Mouse (Mus musculus) right cerebral cortex, adult 18-20 months (tissue): ENCODE results near the gene Olfr181.

Experiments used
- DNase-seq: peaks from one replicate; pipeline ENCODE4 v3.0.0; 2022; ENCODE audit warnings: mixed read lengths

The Olfr181 gene

DNA sequence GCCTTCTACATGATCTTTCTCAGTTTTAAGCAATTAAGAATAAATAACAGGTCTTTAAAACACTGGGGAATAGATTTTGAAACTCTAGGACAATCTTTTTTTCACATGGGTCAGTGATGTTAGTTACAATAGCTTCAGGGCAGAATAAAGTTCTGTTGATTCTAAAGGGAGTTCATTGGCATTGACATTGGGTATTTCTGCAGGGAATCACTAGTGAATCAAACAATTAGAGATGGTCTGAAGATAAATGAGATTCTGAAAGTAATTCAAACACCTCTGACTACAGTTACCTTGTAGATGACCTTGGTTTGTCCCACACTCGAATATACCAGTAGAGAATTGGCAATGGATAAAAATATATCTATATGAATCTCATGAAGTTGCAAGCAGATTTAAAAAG lies at the start of gene Olfr181:
Olfr181 (minus strand) TSS at position 101 of the 400 bp plus-strand sequence.
- DNase-seq: no peak

DNA sequence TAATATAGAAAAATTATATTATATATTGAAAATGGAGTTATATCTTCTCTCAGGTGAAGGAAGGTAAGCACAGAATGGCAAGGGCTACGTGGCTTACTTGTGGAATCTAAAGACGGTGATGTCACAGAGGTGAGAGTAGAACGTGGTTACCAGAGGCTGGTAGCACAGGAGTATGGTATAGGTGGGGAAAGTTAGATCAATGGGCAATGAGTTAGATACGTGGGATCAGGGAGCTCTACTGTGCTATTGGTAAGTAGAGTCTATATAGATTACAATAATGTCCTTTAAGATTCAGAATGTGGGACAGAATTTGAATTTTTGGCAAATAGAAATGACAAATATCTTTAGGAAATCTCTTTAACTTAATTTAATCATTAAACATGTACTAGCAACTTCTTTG lies 737 bp upstream of the Olfr181 start, which contains the start of gene Olfr180:
Olfr180 (minus strand) TSS at position 101 of the 400 bp plus-strand sequence.
- DNase-seq: no peak

DNA sequence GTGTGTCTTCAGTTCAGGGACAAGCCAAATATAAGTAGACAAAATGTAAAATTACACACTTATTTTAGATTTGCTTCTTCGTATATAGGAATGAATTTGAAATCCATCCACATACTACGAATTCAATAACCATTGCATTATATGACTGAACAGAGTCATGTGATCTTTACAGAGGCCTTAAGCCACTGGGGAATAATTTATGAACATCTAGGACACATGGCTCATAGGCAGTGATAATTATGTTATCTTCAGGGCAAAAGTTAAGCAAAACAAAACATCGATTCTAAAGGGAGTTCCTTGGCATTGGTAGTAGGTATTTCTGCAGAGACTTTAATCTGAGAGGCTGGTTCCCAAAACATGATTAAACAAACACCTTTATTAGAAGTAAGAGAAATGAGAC lies 36.6 kb downstream of the Olfr181 start, which contains the start of gene Olfr178:
Olfr178 (minus strand) TSS at position 101 of the 400 bp plus-strand sequence.
- DNase-seq: no peak

- no peak for DNase-seq
Observed at GRCm38 (mm10) chr16:58884416-58884815, 44.1 kb downstream of the Olfr181 start.
